Mouse (Mus musculus): ENCODE measurements around the gene Zkscan4.

Zkscan4 gene

GRCm38 (mm10) chr13:21530136-21530535, 51.4 kb downstream of the Zkscan4 start:
- DNase-seq (ENCODE audit: low spot score) = no peak

DNA sequence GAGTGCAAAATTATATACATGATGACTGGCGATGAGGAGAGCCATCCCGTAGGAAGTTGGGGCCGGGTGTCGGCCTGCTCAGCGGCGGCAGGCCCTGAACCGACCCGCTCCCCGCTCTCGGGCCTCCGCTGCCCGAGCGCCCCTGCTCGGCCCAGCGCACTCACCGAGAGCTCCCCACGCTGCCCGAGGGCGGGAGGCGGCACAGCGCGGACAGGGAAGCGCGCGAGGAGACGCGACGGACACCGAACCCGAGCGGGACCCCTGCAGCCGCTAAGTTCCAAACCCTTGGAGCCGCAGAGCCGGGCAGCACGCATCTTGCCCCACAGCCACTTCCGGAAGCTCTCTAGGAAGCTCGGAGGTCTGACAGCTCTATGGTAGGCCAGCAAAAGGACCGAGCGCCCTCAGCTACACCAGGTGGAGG, 52.1 kb downstream of the Zkscan4 start, which contains the start of gene Zkscan8:
Gene Zkscan8, minus strand, starts transcription at position 340 of the 421 bp plus-strand sequence.
- peak; percentile 82 for DNase-seq (ENCODE audit: low spot score)
